Mouse (Mus musculus): ENCODE measurements around the gene Xpo6. TPM values are rescaled to one million over a fixed set of nuclear protein-coding genes. Genes with fewer than 3 reads are reported as not detected.

The Xpo6 gene
- polyA plus RNA-seq, 1 experiment from 2014 or later = 20.0 TPM

DNA sequence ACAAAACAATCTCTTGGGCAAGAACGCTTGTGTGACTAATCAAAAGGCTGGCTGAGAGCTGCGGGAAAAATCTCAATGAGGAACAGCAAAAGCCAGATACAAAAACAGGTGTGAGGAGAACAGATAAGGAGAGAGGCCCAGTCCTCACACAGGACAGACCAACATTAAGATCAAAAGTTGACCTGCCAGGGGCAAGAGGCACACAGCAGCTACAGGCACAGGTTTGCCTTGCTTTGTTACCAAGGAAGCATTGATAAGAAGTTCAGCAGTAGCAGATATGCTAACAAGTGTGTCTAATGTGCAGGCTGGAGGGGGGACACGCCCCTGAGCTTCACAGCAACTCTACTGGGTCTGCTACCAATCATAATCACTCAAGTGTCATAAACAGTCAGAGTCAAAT is 73.8 kb downstream of the Xpo6 start:
- no peaks in the 10 kb centered on the region for H3K9me3 ChIP-seq (ENCODE audit: control insufficient read depth)
- TF ChIP-seq CTCF (IDR thresholded peaks at IDR 0.05; ENCODE audit: low read depth) = no peak
- peak overlapping the region; percentile 28; the same call in 1 of the 2 replicates for H3K27ac ChIP-seq (ENCODE audit: low read depth, low read length)
- H3K4me3 ChIP-seq (ENCODE audit: low read depth, low read length) = no peak overlapping the region
- ATAC-seq = peak; percentile 90
- 38% methylated on average over 3 of the region's 3 CpGs for WGBS
- H3K36me3 ChIP-seq (ENCODE audit: control insufficient read depth, insufficient read depth) = peaks cover 53% of the 10 kb centered on the region
- H3K4me2 ChIP-seq (replicated peaks; ENCODE audit: low read depth) = peak overlapping the region; percentile 13; the same call in 1 of the 2 replicates
- H3K27me3 ChIP-seq (replicated peaks; ENCODE audit: control insufficient read depth, insufficient read depth, low read length) = no peaks in the 10 kb centered on the region
- H3K4me1 ChIP-seq (replicated peaks; ENCODE audit: control insufficient read depth, insufficient read depth, low read length) = 0 out of 2 replicates have a peak, but pooled peaks cover 3% of the 10 kb centered on the region
- no peak overlapping the region for H3K9ac ChIP-seq (ENCODE audit: low read depth, low read length)

DNA sequence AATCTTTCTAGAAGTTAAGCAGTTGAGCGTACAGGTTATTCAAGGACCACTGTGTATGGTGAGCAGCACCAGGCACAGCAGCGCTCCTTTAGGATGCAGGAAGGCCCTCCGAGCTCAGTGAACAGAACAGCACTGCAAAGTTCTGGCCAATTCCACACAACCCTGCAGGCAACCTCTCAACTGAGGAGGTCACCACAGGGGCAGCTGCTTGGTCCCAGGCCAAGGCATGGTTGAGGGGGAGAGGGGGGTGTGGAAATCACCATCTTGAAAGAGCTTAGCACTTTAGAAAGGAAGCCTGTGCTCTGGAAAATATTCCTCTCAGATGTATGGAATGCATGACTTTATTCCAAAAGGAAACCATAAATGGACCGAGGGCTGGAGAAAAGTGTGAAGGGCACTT is 78.8 kb downstream of the Xpo6 start:
- Histone ChIP-seq H3K9ac (ENCODE audit: low read depth, low read length) (no peak overlapping the region), H3K4me3 (ENCODE audit: low read depth, low read length) (no peak overlapping the region), H3K4me2 (replicated peaks; ENCODE audit: low read depth) (no peak overlapping the region), H3K27me3 (replicated peaks; ENCODE audit: control insufficient read depth, insufficient read depth, low read length) (no peaks in the 10 kb centered on the region), H3K36me3 (ENCODE audit: control insufficient read depth, insufficient read depth) (peaks cover 49% of the 10 kb centered on the region), H3K27ac (ENCODE audit: low read depth, low read length) (no peak overlapping the region), H3K4me1 (replicated peaks; ENCODE audit: control insufficient read depth, insufficient read depth, low read length) (0 out of 2 replicates have a peak, but pooled peaks cover 3% of the 10 kb centered on the region), H3K9me3 (ENCODE audit: control insufficient read depth) (no peaks in the 10 kb centered on the region)
- ATAC-seq = no peak
- 76% methylated on average over 4 of the region's 4 CpGs for WGBS
- TF ChIP-seq CTCF (IDR thresholded peaks at IDR 0.05; ENCODE audit: low read depth) = no peak

DNA sequence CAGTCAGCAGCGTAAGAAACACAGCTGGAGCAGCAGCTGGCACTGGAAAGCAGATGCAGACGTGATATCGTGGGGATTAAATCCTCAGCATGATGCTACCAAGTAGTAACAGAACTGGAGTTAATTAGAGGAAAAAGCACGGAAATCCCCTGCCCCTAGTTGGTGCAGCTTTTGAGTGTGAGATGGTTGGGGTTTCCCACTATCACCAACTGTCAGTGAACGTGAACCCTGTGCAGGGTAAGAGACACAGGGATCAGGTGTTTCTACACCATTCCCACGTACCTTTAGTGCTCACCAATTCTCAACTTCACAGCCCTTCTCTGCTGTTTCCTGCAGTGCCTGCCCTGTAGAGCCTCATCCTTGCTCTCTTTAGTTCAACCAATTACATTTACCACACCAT is 80.5 kb downstream of the Xpo6 start:
- no peaks in the 10 kb centered on the region for H3K27me3 ChIP-seq (replicated peaks; ENCODE audit: control insufficient read depth, insufficient read depth, low read length)
- H3K4me2 ChIP-seq (replicated peaks; ENCODE audit: low read depth) = no peak overlapping the region
- H3K36me3 ChIP-seq (ENCODE audit: control insufficient read depth, insufficient read depth) = peaks cover 58% of the 10 kb centered on the region
- TF ChIP-seq CTCF (IDR thresholded peaks at IDR 0.05; ENCODE audit: low read depth) = no peak
- no peaks in the 10 kb centered on the region for H3K9me3 ChIP-seq (ENCODE audit: control insufficient read depth)
- H3K9ac ChIP-seq (ENCODE audit: low read depth, low read length) = no peak overlapping the region
- no peak overlapping the region for H3K27ac ChIP-seq (ENCODE audit: low read depth, low read length)
- no peak for ATAC-seq
- 85% methylated on average over 6 of the region's 6 CpGs for WGBS
- no peak overlapping the region for H3K4me3 ChIP-seq (ENCODE audit: low read depth, low read length)
- H3K4me1 ChIP-seq (replicated peaks; ENCODE audit: control insufficient read depth, insufficient read depth, low read length) = no peaks in the 10 kb centered on the region

DNA sequence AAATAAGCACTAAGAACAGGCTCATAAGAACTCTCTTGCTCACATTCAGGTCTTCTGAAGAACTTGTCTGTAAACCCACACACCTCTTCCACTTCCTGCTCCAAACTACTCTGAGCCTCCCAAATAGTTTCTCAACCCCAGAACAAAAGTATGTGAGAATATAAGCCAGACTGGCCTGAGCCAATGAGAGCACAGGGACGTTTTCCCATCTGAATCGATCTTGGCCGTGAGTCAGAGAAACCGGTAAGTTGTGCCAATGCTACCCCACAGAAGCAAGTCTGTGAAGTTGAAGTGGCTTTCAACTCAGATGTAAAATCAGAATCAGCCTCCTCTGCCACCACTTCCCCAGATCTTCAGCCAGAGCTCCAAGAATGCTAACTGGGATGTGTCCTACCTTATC is 87.0 kb downstream of the Xpo6 start:
- no peak for ATAC-seq
- Histone ChIP-seq H3K27me3 (replicated peaks; ENCODE audit: control insufficient read depth, insufficient read depth, low read length) (no peaks in the 10 kb centered on the region), H3K4me2 (replicated peaks; ENCODE audit: low read depth) (no peak overlapping the region), H3K4me3 (ENCODE audit: low read depth, low read length) (no peak overlapping the region), H3K9ac (ENCODE audit: low read depth, low read length) (no peak overlapping the region), H3K4me1 (replicated peaks; ENCODE audit: control insufficient read depth, insufficient read depth, low read length) (no peaks in the 10 kb centered on the region), H3K36me3 (ENCODE audit: control insufficient read depth, insufficient read depth) (peaks cover 62% of the 10 kb centered on the region), H3K27ac (ENCODE audit: low read depth, low read length) (no peak overlapping the region), H3K9me3 (ENCODE audit: control insufficient read depth) (no peaks in the 10 kb centered on the region)
- no peak for TF ChIP-seq CTCF (IDR thresholded peaks at IDR 0.05; ENCODE audit: low read depth)
- 82% methylated on average over 4 of the region's 4 CpGs for WGBS

DNA sequence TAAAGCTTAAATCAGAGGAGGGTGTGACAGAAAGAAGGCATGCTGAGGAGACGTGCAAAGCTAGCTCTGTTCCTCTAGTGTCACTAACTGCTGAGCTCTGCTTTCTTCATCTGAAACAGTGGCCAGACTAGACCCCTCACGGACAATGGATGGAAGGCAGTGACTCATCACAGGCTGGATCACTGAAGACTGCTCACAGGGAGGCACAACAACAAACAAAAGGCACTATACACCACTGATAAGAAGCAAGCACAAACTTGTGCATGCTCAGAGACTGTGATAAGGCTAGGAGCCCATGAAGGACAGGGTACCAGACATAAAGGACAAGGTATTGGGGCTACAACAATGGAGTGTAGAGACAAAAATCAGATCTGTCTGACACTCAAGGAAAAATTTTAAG is 89.1 kb downstream of the Xpo6 start:
- Histone ChIP-seq H3K36me3 (ENCODE audit: control insufficient read depth, insufficient read depth) (peaks cover 81% of the 10 kb centered on the region), H3K9ac (ENCODE audit: low read depth, low read length) (no peak overlapping the region), H3K27me3 (replicated peaks; ENCODE audit: control insufficient read depth, insufficient read depth, low read length) (no peaks in the 10 kb centered on the region), H3K4me3 (ENCODE audit: low read depth, low read length) (no peak overlapping the region), H3K4me1 (replicated peaks; ENCODE audit: control insufficient read depth, insufficient read depth, low read length) (no peaks in the 10 kb centered on the region), H3K27ac (ENCODE audit: low read depth, low read length) (no peak overlapping the region), H3K9me3 (ENCODE audit: control insufficient read depth) (no peaks in the 10 kb centered on the region), H3K4me2 (replicated peaks; ENCODE audit: low read depth) (no peak overlapping the region)
- no peak for ATAC-seq
- WGBS = 76% methylated on average over 2 of the region's 2 CpGs
- TF ChIP-seq CTCF (IDR thresholded peaks at IDR 0.05; ENCODE audit: low read depth) = no peak

DNA sequence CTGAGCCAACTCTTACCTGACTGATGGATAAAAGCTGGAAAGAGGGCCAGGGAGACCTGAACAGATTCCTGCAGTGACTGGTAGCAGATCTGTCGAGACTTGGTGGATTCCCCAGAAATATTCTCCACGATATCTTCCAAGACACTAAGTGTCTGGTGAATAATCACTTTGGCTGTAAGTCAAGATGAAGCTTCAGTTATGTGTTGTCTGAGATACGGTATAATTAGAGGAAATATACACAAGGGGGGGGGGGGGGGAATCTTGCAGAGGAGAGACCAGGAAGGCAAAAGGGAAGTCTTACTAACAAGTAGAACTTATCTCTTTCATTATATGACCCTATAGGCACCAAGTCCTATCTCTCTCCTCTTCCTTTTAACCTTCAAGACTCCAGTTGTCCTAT is 90.4 kb downstream of the Xpo6 start:
- no peak for TF ChIP-seq CTCF (IDR thresholded peaks at IDR 0.05; ENCODE audit: low read depth)
- WGBS = 74% methylated on average over 3 of the region's 3 CpGs
- Histone ChIP-seq H3K4me2 (replicated peaks; ENCODE audit: low read depth) (no peak overlapping the region), H3K4me3 (ENCODE audit: low read depth, low read length) (no peak overlapping the region), H3K9me3 (ENCODE audit: control insufficient read depth) (no peaks in the 10 kb centered on the region), H3K27me3 (replicated peaks; ENCODE audit: control insufficient read depth, insufficient read depth, low read length) (no peaks in the 10 kb centered on the region), H3K27ac (ENCODE audit: low read depth, low read length) (no peak overlapping the region), H3K4me1 (replicated peaks; ENCODE audit: control insufficient read depth, insufficient read depth, low read length) (no peaks in the 10 kb centered on the region), H3K9ac (ENCODE audit: low read depth, low read length) (no peak overlapping the region), H3K36me3 (ENCODE audit: control insufficient read depth, insufficient read depth) (peaks cover 86% of the 10 kb centered on the region)
- no peak for ATAC-seq

DNA sequence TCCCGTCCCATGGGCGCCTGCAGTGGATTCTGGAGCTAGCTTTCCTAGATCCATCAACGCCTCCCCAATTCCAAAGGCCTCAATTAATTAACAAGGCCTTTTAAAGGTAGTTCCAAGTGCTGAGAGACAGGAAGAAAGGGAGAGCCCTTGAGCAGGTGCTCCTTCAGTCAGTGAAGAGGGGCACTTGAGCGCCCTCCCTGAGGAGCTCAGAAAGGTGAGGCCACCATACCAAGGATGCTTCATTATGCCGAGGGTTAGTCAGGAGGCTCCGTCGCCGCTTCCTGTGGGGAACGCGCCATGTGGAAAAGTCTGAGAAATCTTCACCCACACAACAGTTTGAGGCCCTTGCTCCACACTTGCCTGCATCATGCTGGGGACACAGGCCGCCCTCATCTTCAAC is 99.9 kb downstream of the Xpo6 start:
- Histone ChIP-seq H3K9ac (ENCODE audit: low read depth, low read length) (no peak overlapping the region), H3K4me1 (replicated peaks; ENCODE audit: control insufficient read depth, insufficient read depth, low read length) (no peaks in the 10 kb centered on the region), H3K27ac (ENCODE audit: low read depth, low read length) (no peak overlapping the region), H3K4me3 (ENCODE audit: low read depth, low read length) (no peak overlapping the region), H3K36me3 (ENCODE audit: control insufficient read depth, insufficient read depth) (peaks cover 51% of the 10 kb centered on the region), H3K27me3 (replicated peaks; ENCODE audit: control insufficient read depth, insufficient read depth, low read length) (no peaks in the 10 kb centered on the region), H3K4me2 (replicated peaks; ENCODE audit: low read depth) (no peak overlapping the region), H3K9me3 (ENCODE audit: control insufficient read depth) (no peaks in the 10 kb centered on the region)
- WGBS = 93% methylated on average over 11 of the region's 11 CpGs
- ATAC-seq = no peak
- TF ChIP-seq CTCF (IDR thresholded peaks at IDR 0.05; ENCODE audit: low read depth) = no peak
